Mouse (Mus musculus): ENCODE measurements around the gene Nfib. TPM values are rescaled to one million over a fixed set of nuclear protein-coding genes. Genes with fewer than 3 reads are reported as not detected.

Nfib gene
- polyA plus RNA-seq, 2 experiments, result 1.7 to 2.6 TPM

DNA sequence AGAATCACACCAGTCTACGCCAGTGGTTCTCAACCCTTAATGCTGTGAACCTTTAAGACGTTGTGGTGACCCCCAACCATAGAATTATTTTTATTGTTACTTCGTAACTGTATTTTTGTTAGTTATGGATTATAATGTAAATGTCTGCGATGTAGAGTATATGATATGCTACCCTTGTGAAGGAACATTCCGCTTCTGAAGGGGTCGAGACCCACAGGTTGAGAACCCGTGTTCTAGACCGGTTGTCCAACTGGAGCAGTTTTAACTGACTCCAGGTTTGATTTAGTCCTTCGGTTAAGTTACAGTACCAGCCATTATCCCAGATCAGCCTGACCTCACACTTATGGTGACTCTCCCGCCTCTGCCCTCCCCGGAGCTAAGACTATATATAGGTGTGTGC, 70.4 kb downstream of the Nfib start:
- WGBS (ENCODE audit: insufficient replicate concordance), result 78% methylated on average over 11 of the region's 11 CpGs

GRCm38 (mm10) chr4:82634365-82634764, 71.2 kb downstream of the Nfib start:
- no peaks in the 10 kb centered on the region for H3K27me3 ChIP-seq (ENCODE audit: control insufficient read depth, insufficient read depth, low read length)
- H3K9ac ChIP-seq (replicated peaks), result no peak overlapping the region
- H3K27ac ChIP-seq, result no peak overlapping the region
- H3K9me3 ChIP-seq (ENCODE audit: control insufficient read depth, low read length), result no peaks in the 10 kb centered on the region
- ATAC-seq (ENCODE audit: insufficient read depth) (no peak), DNase-seq (ENCODE audit: low read depth in 3 of 3, low spot score in 3 of 3) (no peak)
- no peak overlapping the region for H3K4me2 ChIP-seq (ENCODE audit: low read depth)
- H3K36me3 ChIP-seq (replicated peaks; ENCODE audit: control insufficient read depth, insufficient read depth, low read depth), result no peaks in the 10 kb centered on the region
- no peak overlapping the region for H3K4me3 ChIP-seq (ENCODE audit: insufficient read depth in 1 of 2, low read depth in 2 of 2, low read length in 2 of 2)
- no peaks in the 10 kb centered on the region for H3K4me1 ChIP-seq (replicated peaks; ENCODE audit: control insufficient read depth in 2 of 2, insufficient read depth in 2 of 2, low read length in 1 of 2)
- TF ChIP-seq EP300 (IDR thresholded peaks at IDR 0.05; ENCODE audit: low read depth) (no peak), CTCF (IDR thresholded peaks at IDR 0.05; ENCODE audit: low read depth) (no peak)
- 66% methylated on average over 7 of the region's 7 CpGs for WGBS (ENCODE audit: insufficient replicate concordance)

More for the DNA sequence above, 70.4 kb downstream of the Nfib start:
- DNase-seq (ENCODE audit: low read depth in 3 of 3, low spot score in 3 of 3), result no peak
- H3K9ac ChIP-seq (replicated peaks), result no peak overlapping the region
- H3K4me1 ChIP-seq (replicated peaks; ENCODE audit: control insufficient read depth in 2 of 2, insufficient read depth in 2 of 2, low read length in 1 of 2), result no peaks in the 10 kb centered on the region
- H3K9me3 ChIP-seq (ENCODE audit: control insufficient read depth, low read length), result no peaks in the 10 kb centered on the region
- no peak overlapping the region for H3K27ac ChIP-seq
- no peak overlapping the region for H3K4me2 ChIP-seq (ENCODE audit: low read depth)
- no peaks in the 10 kb centered on the region for H3K27me3 ChIP-seq (ENCODE audit: control insufficient read depth, insufficient read depth, low read length)
- no peak for TF ChIP-seq CTCF (IDR thresholded peaks at IDR 0.05; ENCODE audit: low read depth)
- no peak for TF ChIP-seq EP300 (IDR thresholded peaks at IDR 0.05; ENCODE audit: low read depth)
- no peak overlapping the region for H3K4me3 ChIP-seq (ENCODE audit: insufficient read depth in 1 of 2, low read depth in 2 of 2, low read length in 2 of 2)
- ATAC-seq (ENCODE audit: insufficient read depth), result no peak
- H3K36me3 ChIP-seq (replicated peaks; ENCODE audit: control insufficient read depth, insufficient read depth, low read depth), result no peaks in the 10 kb centered on the region

- peaks cover 0 to 13% of the 10 kb centered on the region in 2 experiments; a peak in 2 of 4 replicates for H3K4me1 ChIP-seq (replicated peaks; ENCODE audit: control insufficient read depth in 2 of 2, insufficient read depth in 2 of 2, low read length in 1 of 2)
- no peaks in the 10 kb centered on the region for H3K9me3 ChIP-seq (ENCODE audit: control insufficient read depth, low read length)
- TF ChIP-seq EP300 (IDR thresholded peaks at IDR 0.05; ENCODE audit: low read depth), result no peak
- TF ChIP-seq CTCF (IDR thresholded peaks at IDR 0.05; ENCODE audit: low read depth), result no peak
- ATAC-seq (ENCODE audit: insufficient read depth) (no peak), DNase-seq (ENCODE audit: low read depth in 3 of 3, low spot score in 3 of 3) (no peak)
- H3K4me2 ChIP-seq (ENCODE audit: low read depth), result no peak overlapping the region
- WGBS (ENCODE audit: insufficient replicate concordance), result 44% methylated on average over 8 of the region's 8 CpGs
- H3K4me3 ChIP-seq (ENCODE audit: insufficient read depth in 1 of 2, low read depth in 2 of 2, low read length in 2 of 2), result no peak overlapping the region
- H3K27ac ChIP-seq, result no peak overlapping the region
- H3K27me3 ChIP-seq (ENCODE audit: control insufficient read depth, insufficient read depth, low read length), result no peaks in the 10 kb centered on the region
- H3K9ac ChIP-seq (replicated peaks), result no peak overlapping the region
- H3K36me3 ChIP-seq (replicated peaks; ENCODE audit: control insufficient read depth, insufficient read depth, low read depth), result no peaks in the 10 kb centered on the region
These were observed 81.1 kb downstream of the Nfib start for GRCm38 (mm10) chr4:82624285-82625045.

DNA sequence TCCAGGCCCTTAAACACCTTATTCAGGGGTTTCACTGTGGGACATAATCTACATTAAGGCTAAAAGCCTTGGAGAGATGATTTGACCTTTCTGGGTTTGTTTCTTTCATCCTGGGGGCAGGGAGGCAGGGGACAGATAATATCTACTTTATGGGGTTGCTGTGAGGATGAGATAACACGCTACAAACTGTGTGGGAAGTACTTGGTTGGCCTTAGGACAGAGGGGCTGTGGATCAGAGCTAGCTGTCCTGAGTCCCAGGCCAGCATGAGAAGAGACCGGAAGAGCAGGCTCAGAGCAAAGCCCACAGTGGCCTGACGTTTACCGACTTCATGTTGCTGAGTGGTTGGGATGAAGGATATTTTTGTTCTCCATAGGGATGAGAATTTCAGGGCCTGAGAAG, 81.7 kb downstream of the Nfib start:
- Histone ChIP-seq H3K27ac (no peak overlapping the region), H3K36me3 (replicated peaks; ENCODE audit: control insufficient read depth, insufficient read depth, low read depth) (no peaks in the 10 kb centered on the region), H3K4me1 (replicated peaks; ENCODE audit: control insufficient read depth in 2 of 2, insufficient read depth in 2 of 2, low read length in 1 of 2) (peaks cover 0 to 13% of the 10 kb centered on the region in 2 experiments; a peak in 2 of 4 replicates), H3K27me3 (ENCODE audit: control insufficient read depth, insufficient read depth, low read length) (no peaks in the 10 kb centered on the region), H3K9ac (replicated peaks) (no peak overlapping the region), H3K9me3 (ENCODE audit: control insufficient read depth, low read length) (no peaks in the 10 kb centered on the region), H3K4me3 (ENCODE audit: insufficient read depth in 1 of 2, low read depth in 2 of 2, low read length in 2 of 2) (no peak overlapping the region), H3K4me2 (ENCODE audit: low read depth) (no peak overlapping the region)
- no peak for DNase-seq (ENCODE audit: low read depth in 3 of 3, low spot score in 3 of 3)
- no peak for ATAC-seq (ENCODE audit: insufficient read depth)
- TF ChIP-seq EP300 (IDR thresholded peaks at IDR 0.05; ENCODE audit: low read depth) (no peak), CTCF (IDR thresholded peaks at IDR 0.05; ENCODE audit: low read depth) (no peak)
- WGBS (ENCODE audit: insufficient replicate concordance), result 15% methylated on average over 4 of the region's 4 CpGs

- H3K4me1 ChIP-seq (replicated peaks; ENCODE audit: control insufficient read depth in 2 of 2, insufficient read depth in 2 of 2, low read length in 1 of 2), result peaks cover 0 to 13% of the 10 kb centered on the region in 2 experiments; a peak in 2 of 4 replicates
- WGBS (ENCODE audit: insufficient replicate concordance), result 62% methylated on average over 12 of the region's 12 CpGs
- TF ChIP-seq CTCF (IDR thresholded peaks at IDR 0.05; ENCODE audit: low read depth), result no peak
- no peak for TF ChIP-seq EP300 (IDR thresholded peaks at IDR 0.05; ENCODE audit: low read depth)
- no peaks in the 10 kb centered on the region for H3K27me3 ChIP-seq (ENCODE audit: control insufficient read depth, insufficient read depth, low read length)
- no peaks in the 10 kb centered on the region for H3K9me3 ChIP-seq (ENCODE audit: control insufficient read depth, low read length)
- H3K4me2 ChIP-seq (ENCODE audit: low read depth), result no peak overlapping the region
- H3K4me3 ChIP-seq (ENCODE audit: insufficient read depth in 1 of 2, low read depth in 2 of 2, low read length in 2 of 2), result no peak overlapping the region
- no peak overlapping the region for H3K9ac ChIP-seq (replicated peaks)
- ATAC-seq (ENCODE audit: insufficient read depth) (no peak), DNase-seq (ENCODE audit: low read depth in 3 of 3, low spot score in 3 of 3) (no peak)
- H3K36me3 ChIP-seq (replicated peaks; ENCODE audit: control insufficient read depth, insufficient read depth, low read depth), result no peaks in the 10 kb centered on the region
- no peak overlapping the region for H3K27ac ChIP-seq
These were observed 82.4 kb downstream of the Nfib start for GRCm38 (mm10) chr4:82623081-82623538.

Measured in liver, embryonic 14.5 days (tissue).